ENCODE assay signal across 13 mouse cellular contexts in genomic region chr19:6465090-6465489, GRCm38 (mm10). TPM values are rescaled to one million over a fixed set of nuclear protein-coding genes. Genes with fewer than 3 reads are reported as not detected.
DNase-seq lines count a peak whose midpoint lies in the region; ATAC-seq and TF ChIP-seq lines count a peak whose summit lies in the region.
"Had no signal": no experiment of that assay in that cellular context is flagged by ENCODE, and none has a peak within 500 bp of the region (broad histone marks: within the 10 kb centered on the region; RNA-seq: fewer than 3 reads in every experiment).

No protein-coding gene starts in this region.

- no peak for TF ChIP-seq CTCF in brain, embryonic 14.5 days (IDR thresholded peaks at IDR 0.05; ENCODE audit: borderline replicate concordance, extremely low read depth, insufficient read depth, insufficient read length)

- 57% methylated on average over 5 of the region's 5 CpGs for WGBS in forebrain, embryonic 10.5 days
- 48% methylated on average over 5 of the region's 5 CpGs for WGBS in forebrain, embryonic 11.5 days
- WGBS in hindbrain, embryonic 13.5 days = 19% methylated on average over 5 of the region's 5 CpGs
- WGBS in neural tube, embryonic 14.5 days = 27% methylated on average over 5 of the region's 5 CpGs

- H3K4me1 ChIP-seq in forebrain, embryonic 10.5 days = peaks cover 50% of the 10 kb centered on the region
- peaks cover 3% of the 10 kb centered on the region; the same call in 1 of the 2 replicates for H3K4me1 ChIP-seq in forebrain, embryonic 11.5 days (replicated peaks; ENCODE audit: control insufficient read depth, insufficient read depth, low read length)
- H3K4me1 ChIP-seq in hindbrain, embryonic 13.5 days (replicated peaks) = peaks cover 44% of the 10 kb centered on the region
- peaks cover 13% of the 10 kb centered on the region for H3K4me1 ChIP-seq in neural tube, embryonic 14.5 days (ENCODE audit: control insufficient read depth, insufficient read depth, low read length)

- TF ChIP-seq POLR2A in brain, embryonic 14.5 days (IDR thresholded peaks at IDR 0.05; ENCODE audit: borderline replicate concordance, extremely low read depth, insufficient read depth, insufficient read length, poor library complexity, severe bottlenecking) = no peak

- peaks cover 14% of the 10 kb centered on the region for H3K27me3 ChIP-seq in forebrain, embryonic 10.5 days (ENCODE audit: poor library complexity, severe bottlenecking)
- no peaks in the 10 kb centered on the region for H3K27me3 ChIP-seq in forebrain, embryonic 11.5 days (ENCODE audit: control insufficient read depth, insufficient read depth, low read length)
- no peaks in the 10 kb centered on the region for H3K27me3 ChIP-seq in hindbrain, embryonic 13.5 days
- no peaks in the 10 kb centered on the region for H3K27me3 ChIP-seq in neural tube, embryonic 14.5 days (ENCODE audit: control insufficient read depth, insufficient read depth, low read length)
- H3K27me3 ChIP-seq: stomach, embryonic 15.5 days had no signal

- H3K27ac ChIP-seq in forebrain, embryonic 10.5 days = peak overlapping the region; percentile 32; the same call in 1 of the 2 replicates
- H3K27ac ChIP-seq in forebrain, embryonic 11.5 days (ENCODE audit: low read depth, low read length) = no peak overlapping the region
- H3K27ac ChIP-seq in hindbrain, embryonic 13.5 days = peak overlapping the region; percentile 81
- H3K27ac ChIP-seq in neural tube, embryonic 14.5 days (ENCODE audit: low read depth, low read length) = peak overlapping the region; percentile 4; the same call in 1 of the 2 replicates
- H3K27ac ChIP-seq: heart, embryonic 13.5 days; limb, embryonic 12.5 days had no signal

- H3K9me3 ChIP-seq in forebrain, embryonic 10.5 days = peaks cover 6% of the 10 kb centered on the region
- H3K9me3 ChIP-seq in forebrain, embryonic 11.5 days (ENCODE audit: control insufficient read depth, low read length) = no peaks in the 10 kb centered on the region
- no peaks in the 10 kb centered on the region for H3K9me3 ChIP-seq in hindbrain, embryonic 13.5 days
- no peaks in the 10 kb centered on the region for H3K9me3 ChIP-seq in neural tube, embryonic 14.5 days (ENCODE audit: control insufficient read depth, low read length)
- H3K9me3 ChIP-seq: heart, embryonic 13.5 days; limb, embryonic 12.5 days; stomach, embryonic 15.5 days had no signal

- no peak overlapping the region for H3K4me2 ChIP-seq in forebrain, embryonic 11.5 days (ENCODE audit: low read depth, low read length, severe bottlenecking)
- no peak overlapping the region for H3K4me2 ChIP-seq in hindbrain, embryonic 13.5 days
- H3K4me2 ChIP-seq in neural tube, embryonic 14.5 days (ENCODE audit: low read depth, low read length) = no peak overlapping the region
- H3K4me2 ChIP-seq: heart, embryonic 13.5 days; limb, embryonic 12.5 days; stomach, embryonic 15.5 days had no signal

- H3K36me3 ChIP-seq in forebrain, embryonic 10.5 days (replicated peaks) = no peaks in the 10 kb centered on the region
- no peaks in the 10 kb centered on the region for H3K36me3 ChIP-seq in forebrain, embryonic 11.5 days (ENCODE audit: control insufficient read depth, insufficient read depth, low read length)
- peaks cover 7% of the 10 kb centered on the region for H3K36me3 ChIP-seq in hindbrain, embryonic 13.5 days
- peaks cover 4% of the 10 kb centered on the region; the same call in 1 of the 2 replicates for H3K36me3 ChIP-seq in neural tube, embryonic 14.5 days (ENCODE audit: control insufficient read depth, insufficient read depth, low read length)
- H3K36me3 ChIP-seq: heart, embryonic 13.5 days; limb, embryonic 12.5 days; stomach, embryonic 15.5 days had no signal

- ATAC-seq in forebrain, embryonic 11.5 days (replicated peaks; ENCODE audit: low FRiP score) = no peak; the same call in 1 of the 2 replicates
- ATAC-seq in hindbrain, embryonic 13.5 days (ENCODE audit: low FRiP score) = peak; percentile 64
- ATAC-seq in neural tube, embryonic 14.5 days (ENCODE audit: low read depth) = peak; percentile 52
- ATAC-seq: CD4-positive, CD25-positive, alpha-beta regulatory T cell, adult 4 months had no signal

- no peak overlapping the region for H3K9ac ChIP-seq in forebrain, embryonic 11.5 days (ENCODE audit: low read length)
- H3K9ac ChIP-seq in hindbrain, embryonic 13.5 days = peak overlapping the region; percentile 11; the same call in 1 of the 2 replicates
- no peak overlapping the region for H3K9ac ChIP-seq in neural tube, embryonic 14.5 days (replicated peaks; ENCODE audit: low read depth, low read length)
- H3K9ac ChIP-seq: heart, embryonic 13.5 days; limb, embryonic 12.5 days; stomach, embryonic 15.5 days had no signal

- H3K4me3 ChIP-seq in forebrain, embryonic 10.5 days = no peak overlapping the region
- H3K4me3 ChIP-seq in forebrain, embryonic 11.5 days (ENCODE audit: low read depth, low read length) = no peak overlapping the region
- no peak overlapping the region for H3K4me3 ChIP-seq in hindbrain, embryonic 13.5 days
- H3K4me3 ChIP-seq in neural tube, embryonic 14.5 days (ENCODE audit: low read depth, low read length) = no peak overlapping the region
- H3K4me3 ChIP-seq: heart, embryonic 13.5 days; limb, embryonic 12.5 days; stomach, embryonic 15.5 days had no signal

- no peak for DNase-seq in forebrain, embryonic 10.5 days (ENCODE audit: extremely low spot score, low spot score)
- DNase-seq in forebrain, embryonic 11.5 days (ENCODE audit: low spot score) = no peak
- peak; percentile 61 for DNase-seq in brain, embryonic 14.5 days (ENCODE audit: low read depth)
- DNase-seq in frontal cortex, postnatal 10 days (ENCODE audit: low spot score in 2 of 2) = no peak
- no peak for DNase-seq in layer of hippocampus, adult 9-10 months (ENCODE audit: low spot score)
- DNase-seq in heart, postnatal 25 days (ENCODE audit: low spot score) = no peak
- DNase-seq: kidney, postnatal 25 days had no signal

- intact Hi-C loops in heart, postnatal 25 days (cut with DNase I) = no loop called here

RNA-seq across cellular contexts. Expression of gene Nrxn2, which starts 46.6 kb away (rescaled TPM):
- 2.8 and 3.1 TPM in 2 replicates for polyA plus RNA-seq in forebrain, embryonic 10.5 days (2016; fragmentation: Nextera tagmentation; extraction: Ambion mirVana)
- 8.1 and 10.4 TPM in 2 replicates for polyA plus RNA-seq in forebrain, embryonic 11.5 days (2014; fragmentation: Nextera tagmentation; extraction: Ambion mirVana)
- polyA plus RNA-seq in brain, embryonic 14.5 days (2012; rRNA removed) = 159 and 311 TPM in 2 replicates
- 23.5 and 27.7 TPM in 2 replicates for polyA plus RNA-seq in hindbrain, embryonic 13.5 days (2015; fragmentation: Nextera tagmentation; extraction: Ambion mirVana)
- 46.3 and 66.5 TPM in 2 replicates for polyA plus RNA-seq in neural tube, embryonic 14.5 days (2014; fragmentation: Nextera tagmentation; extraction: Ambion mirVana)
- total RNA-seq in heart, postnatal 25 days (2021) = 1 to 10 TPM; 3.4 to 4.4 TPM
- polyA plus RNA-seq: CD4-positive, CD25-positive, alpha-beta regulatory T cell, adult 4 months had no signal
